Mouse (Mus musculus) MEL (cell line): ENCODE measurements around the gene Prkar1a.
"Not testable (repeated sequence)": the region's sequence is repeated elsewhere in the genome, so short reads cannot be mapped to it uniquely, and the experiment has no call there.

Experiments
- CTCF ChIP-seq, 3 experiments: IDR thresholded peaks in 2 of 3; conservative IDR thresholded peaks in 1 of 3; 2 replicates each; pipeline ENCODE4 v1.5.1; 2011 to 2012; ENCODE audit warnings: low read length in 3 of 3, low read depth in 2 of 3, mild to moderate bottlenecking in 2 of 3, improper control_type of control experiment in 1 of 3, inconsistent platforms in 1 of 3, mixed read lengths in 1 of 3, moderate library complexity in 1 of 3; ENCODE audit not compliant: control insufficient read depth in 1 of 3, insufficient read depth in 1 of 3, poor library complexity in 1 of 3, severe bottlenecking in 1 of 3
- E2F4 ChIP-seq: IDR thresholded peaks from 2 replicates; pipeline ENCODE4 v1.6.1; 2011; ENCODE audit warnings: low read depth, low read length, improper control_type of control experiment, borderline replicate concordance
- ELF1 ChIP-seq: IDR thresholded peaks from 2 replicates; pipeline ENCODE4 v1.6.1; 2014; ENCODE audit warnings: low read depth, mild to moderate bottlenecking, inconsistent platforms, low read length, improper control_type of control experiment, moderate library complexity
- GABPA ChIP-seq: IDR thresholded peaks from 2 replicates; pipeline ENCODE4 v1.6.1; 2012; ENCODE audit warnings: low read depth, mild to moderate bottlenecking, inconsistent platforms, low read length, improper control_type of control experiment, moderate library complexity
- HCFC1 ChIP-seq: IDR thresholded peaks from 2 replicates; pipeline ENCODE4 v1.6.1; 2012; ENCODE audit warnings: low read depth, mild to moderate bottlenecking, inconsistent platforms, low read length, improper control_type of control experiment, moderate library complexity
- JUND ChIP-seq: IDR thresholded peaks from 2 replicates; pipeline ENCODE4 v1.6.1; 2011; ENCODE audit warnings: low read depth, mild to moderate bottlenecking, improper control_type of control experiment, low read length
- MXI1 ChIP-seq: IDR thresholded peaks from 2 replicates; pipeline ENCODE4 v1.6.1; 2011; ENCODE audit warnings: mild to moderate bottlenecking, low read depth, low read length, improper control_type of control experiment
- MYB ChIP-seq: IDR thresholded peaks from 2 replicates; pipeline ENCODE4 v1.6.1; 2011; ENCODE audit warnings: mild to moderate bottlenecking, low read depth, low read length, improper control_type of control experiment
- MYC ChIP-seq: IDR thresholded peaks from 2 replicates; pipeline ENCODE4 v1.6.1; 2011; ENCODE audit warnings: low read depth, mild to moderate bottlenecking, low read length, improper control_type of control experiment, moderate library complexity
- POLR2A ChIP-seq, 2 experiments: IDR thresholded peaks; 2 replicates each; pipeline ENCODE4 v1.6.1; 2011 to 2012; ENCODE audit warnings: low read length in 2 of 2, mild to moderate bottlenecking in 2 of 2, control low read depth in 1 of 2, improper control_type of control experiment in 1 of 2, low read depth in 1 of 2, moderate library complexity in 1 of 2; ENCODE audit not compliant: control insufficient read depth in 1 of 2, insufficient read depth in 1 of 2, poor library complexity in 1 of 2
- TCF12 ChIP-seq: IDR thresholded peaks from 2 replicates; pipeline ENCODE4 v1.6.1; 2014; ENCODE audit warnings: low read depth, mild to moderate bottlenecking, inconsistent platforms, low read length, improper control_type of control experiment, moderate library complexity

GRCm38 (mm10) chr11:109660526-109660925 lies 11.3 kb downstream of the Prkar1a start:
- TF ChIP-seq CTCF (IDR thresholded peaks at IDR 0.05 in 2 of 3, conservative IDR thresholded peaks at IDR 0.05 in 1 of 3; ENCODE audit: control insufficient read depth in 1 of 3, insufficient read depth in 1 of 3, low read depth in 2 of 3, low read length in 3 of 3, poor library complexity in 1 of 3, severe bottlenecking in 1 of 3); POLR2A (IDR thresholded peaks at IDR 0.05; ENCODE audit: control insufficient read depth in 1 of 2, insufficient read depth in 1 of 2, low read depth in 1 of 2, low read length in 2 of 2, poor library complexity in 1 of 2); E2F4; GABPA; ELF1; MXI1; JUND; TCF12; HCFC1; MYC; MYB: not testable (repeated sequence)
